Mouse (Mus musculus): ENCODE results near the gene Camkv. TPM values are rescaled to one million over a fixed set of nuclear protein-coding genes. Genes with fewer than 3 reads are reported as not detected.
A peak's percentile ranks its signal among the peaks of the same experiment; 100 is the strongest.

Gene Camkv
- polyA plus RNA-seq, 1 experiment from 2014 or later: 0.42 TPM

- Histone ChIP-seq H3K4me2 (replicated peaks; ENCODE audit: low read depth) (peak overlapping the region; percentile 72), H3K36me3 (ENCODE audit: control insufficient read depth, insufficient read depth) (no peaks in the 10 kb centered on the region), H3K27ac (ENCODE audit: low read depth, low read length) (no peak overlapping the region), H3K4me1 (replicated peaks; ENCODE audit: control insufficient read depth, insufficient read depth, low read length) (0 out of 2 replicates have a peak, but pooled peaks cover 2% of the 10 kb centered on the region), H3K9ac (ENCODE audit: low read depth, low read length) (peak overlapping the region; percentile 56), H3K9me3 (ENCODE audit: control insufficient read depth) (no peaks in the 10 kb centered on the region), H3K4me3 (ENCODE audit: low read depth, low read length) (peak overlapping the region; percentile 65), H3K27me3 (replicated peaks; ENCODE audit: control insufficient read depth, insufficient read depth, low read length) (no peaks in the 10 kb centered on the region)
- WGBS: 15% methylated on average over 45 of the region's 45 CpGs
- TF ChIP-seq CTCF (IDR thresholded peaks at IDR 0.05; ENCODE audit: low read depth): no peak
- peak; percentile 90 for ATAC-seq
These were observed 15.2 kb downstream of the Camkv start for GRCm38 (mm10) chr9:107950460-107951355.

- H3K27ac ChIP-seq (ENCODE audit: low read depth, low read length): no peak overlapping the region
- no peaks in the 10 kb centered on the region for H3K27me3 ChIP-seq (replicated peaks; ENCODE audit: control insufficient read depth, insufficient read depth, low read length)
- H3K4me3 ChIP-seq (ENCODE audit: low read depth, low read length): no peak overlapping the region
- no peak for ATAC-seq
- TF ChIP-seq CTCF (IDR thresholded peaks at IDR 0.05; ENCODE audit: low read depth): no peak
- no peaks in the 10 kb centered on the region for H3K9me3 ChIP-seq (ENCODE audit: control insufficient read depth)
- WGBS: 70% methylated on average over 6 of the region's 6 CpGs
- 0 out of 2 replicates have a peak, but pooled peaks cover 8% of the 10 kb centered on the region for H3K36me3 ChIP-seq (ENCODE audit: control insufficient read depth, insufficient read depth)
- no peaks in the 10 kb centered on the region for H3K4me1 ChIP-seq (replicated peaks; ENCODE audit: control insufficient read depth, insufficient read depth, low read length)
- no peak overlapping the region for H3K4me2 ChIP-seq (replicated peaks; ENCODE audit: low read depth)
- H3K9ac ChIP-seq (ENCODE audit: low read depth, low read length): no peak overlapping the region
These were observed 20.3 kb downstream of the Camkv start for GRCm38 (mm10) chr9:107955613-107956289.

GRCm38 (mm10) chr9:107957141-107957540, 21.7 kb downstream of the Camkv start:
- 60% methylated on average over 6 of the region's 6 CpGs for WGBS
- Histone ChIP-seq H3K4me1 (replicated peaks; ENCODE audit: control insufficient read depth, insufficient read depth, low read length) (no peaks in the 10 kb centered on the region), H3K4me2 (replicated peaks; ENCODE audit: low read depth) (no peak overlapping the region), H3K27ac (ENCODE audit: low read depth, low read length) (no peak overlapping the region), H3K36me3 (ENCODE audit: control insufficient read depth, insufficient read depth) (0 out of 2 replicates have a peak, but pooled peaks cover 8% of the 10 kb centered on the region), H3K4me3 (ENCODE audit: low read depth, low read length) (no peak overlapping the region), H3K9ac (ENCODE audit: low read depth, low read length) (no peak overlapping the region), H3K27me3 (replicated peaks; ENCODE audit: control insufficient read depth, insufficient read depth, low read length) (no peaks in the 10 kb centered on the region), H3K9me3 (ENCODE audit: control insufficient read depth) (no peaks in the 10 kb centered on the region)
- no peak for TF ChIP-seq CTCF (IDR thresholded peaks at IDR 0.05; ENCODE audit: low read depth)
- no peak for ATAC-seq

DNA sequence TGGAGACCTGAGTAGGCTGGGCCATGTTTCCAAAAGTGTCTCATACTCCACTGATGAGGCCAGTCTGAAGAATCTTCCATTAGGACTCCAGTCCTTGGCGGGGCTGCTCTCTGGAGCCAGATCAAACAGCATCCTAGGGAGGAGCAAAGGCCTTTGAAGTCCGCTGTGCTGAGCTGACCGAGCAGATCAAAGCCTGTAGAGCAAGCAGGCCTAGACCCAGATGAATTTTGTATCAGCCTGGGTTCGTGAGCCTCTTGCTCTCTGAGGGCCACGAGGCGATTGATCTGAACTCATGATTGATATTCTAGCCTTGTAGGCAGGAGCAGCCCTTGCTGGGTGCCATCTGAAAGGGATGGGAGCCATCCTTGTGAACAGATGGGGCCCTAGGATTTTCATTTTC, 24.4 kb downstream of the Camkv start:
- H3K4me1 ChIP-seq (replicated peaks; ENCODE audit: control insufficient read depth, insufficient read depth, low read length): no peaks in the 10 kb centered on the region
- no peaks in the 10 kb centered on the region for H3K27me3 ChIP-seq (replicated peaks; ENCODE audit: control insufficient read depth, insufficient read depth, low read length)
- H3K4me2 ChIP-seq (replicated peaks; ENCODE audit: low read depth): no peak overlapping the region
- no peak overlapping the region; the same call in 1 of the 2 replicates for H3K27ac ChIP-seq (ENCODE audit: low read depth, low read length)
- peaks cover 8% of the 10 kb centered on the region; the same call in 1 of the 2 replicates for H3K36me3 ChIP-seq (ENCODE audit: control insufficient read depth, insufficient read depth)
- no peak for ATAC-seq
- H3K9me3 ChIP-seq (ENCODE audit: control insufficient read depth): no peaks in the 10 kb centered on the region
- 64% methylated on average over 6 of the region's 6 CpGs for WGBS
- no peak overlapping the region for H3K4me3 ChIP-seq (ENCODE audit: low read depth, low read length)
- no peak for TF ChIP-seq CTCF (IDR thresholded peaks at IDR 0.05; ENCODE audit: low read depth)
- no peak overlapping the region for H3K9ac ChIP-seq (ENCODE audit: low read depth, low read length)

DNA sequence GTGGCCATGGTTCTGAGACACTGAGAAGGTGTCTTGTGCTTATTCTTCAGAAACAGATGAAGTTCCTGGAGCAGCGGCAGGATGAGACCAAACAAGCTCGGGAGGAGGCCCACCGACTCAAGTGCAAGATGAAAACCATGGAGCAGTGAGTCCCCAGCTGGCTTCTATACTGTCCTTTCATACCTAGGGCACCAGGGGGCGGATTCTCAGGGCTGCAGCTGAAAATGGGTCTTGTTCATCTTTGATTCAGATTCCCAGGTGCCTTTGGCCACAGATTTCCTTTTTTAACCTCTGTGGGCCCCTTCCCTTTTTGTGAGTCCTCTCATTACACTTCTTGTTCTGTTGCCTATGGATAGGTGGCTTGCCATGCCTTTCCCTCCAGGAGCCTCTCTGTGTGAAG, 25.5 kb downstream of the Camkv start:
- Histone ChIP-seq H3K4me3 (ENCODE audit: low read depth, low read length) (no peak overlapping the region), H3K9ac (ENCODE audit: low read depth, low read length) (no peak overlapping the region), H3K36me3 (ENCODE audit: control insufficient read depth, insufficient read depth) (peaks cover 8% of the 10 kb centered on the region; the same call in 1 of the 2 replicates), H3K4me1 (replicated peaks; ENCODE audit: control insufficient read depth, insufficient read depth, low read length) (no peaks in the 10 kb centered on the region), H3K9me3 (ENCODE audit: control insufficient read depth) (no peaks in the 10 kb centered on the region), H3K4me2 (replicated peaks; ENCODE audit: low read depth) (no peak overlapping the region), H3K27ac (ENCODE audit: low read depth, low read length) (no peak overlapping the region), H3K27me3 (replicated peaks; ENCODE audit: control insufficient read depth, insufficient read depth, low read length) (no peaks in the 10 kb centered on the region)
- no peak for ATAC-seq
- peak; percentile 55 for TF ChIP-seq CTCF (IDR thresholded peaks at IDR 0.05; ENCODE audit: low read depth)
- WGBS: 74% methylated on average over 4 of the region's 4 CpGs

DNA sequence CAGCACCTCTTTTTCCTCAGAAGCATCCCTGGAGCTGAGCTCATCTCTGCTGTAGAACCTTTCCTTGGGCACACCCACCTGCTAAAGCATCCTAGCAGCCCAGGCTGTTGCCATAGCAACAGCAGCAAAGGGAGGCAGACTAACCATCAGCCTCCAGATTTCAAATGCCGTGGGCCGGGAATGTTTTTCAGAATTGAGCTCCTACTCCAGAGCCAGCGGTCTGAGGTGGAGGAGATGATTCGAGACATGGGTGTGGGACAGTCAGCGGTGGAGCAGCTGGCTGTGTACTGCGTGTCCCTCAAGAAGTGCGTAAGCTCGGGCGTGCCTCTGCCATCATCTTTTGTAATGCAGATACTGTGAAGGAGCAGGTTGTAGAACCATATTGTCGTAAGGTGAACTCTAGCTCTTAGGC, 25.9 kb downstream of the Camkv start:
- 89% methylated on average over 10 of the region's 10 CpGs for WGBS

More for the DNA sequence above, 25.9 kb downstream of the Camkv start:
- Histone ChIP-seq H3K4me2 (replicated peaks; ENCODE audit: low read depth) (no peak overlapping the region), H3K9ac (ENCODE audit: low read depth, low read length) (no peak overlapping the region), H3K36me3 (ENCODE audit: control insufficient read depth, insufficient read depth) (peaks cover 8% of the 10 kb centered on the region; the same call in 1 of the 2 replicates), H3K9me3 (ENCODE audit: control insufficient read depth) (no peaks in the 10 kb centered on the region), H3K4me3 (ENCODE audit: low read depth, low read length) (no peak overlapping the region), H3K27ac (ENCODE audit: low read depth, low read length) (no peak overlapping the region), H3K4me1 (replicated peaks; ENCODE audit: control insufficient read depth, insufficient read depth, low read length) (no peaks in the 10 kb centered on the region), H3K27me3 (replicated peaks; ENCODE audit: control insufficient read depth, insufficient read depth, low read length) (no peaks in the 10 kb centered on the region)
- TF ChIP-seq CTCF (IDR thresholded peaks at IDR 0.05; ENCODE audit: low read depth): no peak
- no peak for ATAC-seq
